Mouse (Mus musculus) adipocyte (in vitro differentiated cells): ENCODE measurements around the gene Kcna7.

Source experiments
- DNase-seq: peaks from one replicate; pipeline ENCODE4 v3.0.0-alpha.2; 2016; ENCODE audit warnings: low spot score

Gene Kcna7

DNA sequence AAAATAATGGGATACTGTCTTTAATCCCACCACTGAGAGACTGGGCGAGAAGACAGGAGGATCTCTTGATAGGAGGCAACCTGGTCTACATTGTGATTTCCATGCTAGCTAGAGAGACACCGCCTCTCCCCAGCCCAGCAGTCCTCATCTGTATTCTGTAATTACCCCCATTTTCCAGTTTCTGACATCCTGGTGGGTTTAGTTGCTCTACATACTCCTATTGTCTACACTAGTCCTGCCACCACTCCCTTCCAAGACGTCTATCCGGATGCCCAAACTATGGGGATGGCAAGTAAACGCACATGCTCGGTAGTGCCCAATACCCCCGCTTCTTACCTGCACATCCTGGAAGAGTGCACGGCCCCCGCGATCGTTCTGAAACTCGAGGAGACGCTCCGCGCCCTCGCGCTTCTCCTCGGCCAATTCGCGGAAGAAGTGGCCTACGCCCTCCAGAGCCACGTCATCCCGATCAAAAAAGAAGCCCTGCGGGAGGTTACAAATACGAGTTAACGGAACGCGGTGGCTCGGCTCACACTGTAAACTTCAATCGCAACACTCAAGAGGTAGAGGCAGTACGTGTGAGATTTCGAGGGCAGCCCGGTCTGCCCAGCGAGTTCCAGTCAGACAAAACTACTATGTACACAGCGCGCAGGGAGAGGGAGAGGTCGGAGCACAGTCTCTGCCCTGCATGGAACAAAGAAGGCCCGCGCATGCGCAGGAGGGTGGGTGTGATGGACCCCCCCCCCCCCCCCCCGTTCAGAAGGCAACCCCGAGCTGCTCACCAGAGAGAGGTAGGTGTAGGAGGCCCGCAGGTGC, 53.5 kb downstream of the Kcna7 start:
- peak; percentile 71 for DNase-seq
